Mouse (Mus musculus) kidney, embryonic 14.5 days (tissue): ENCODE measurements at regions not wholly inside any gene's neighbourhood (a gene's known extent, or its start where the extent isn't known, plus 50 kb on each side); places are given as distances from the start of the nearest gene placed in this dataset.

ENCODE experiments used
- ATAC-seq: fragments of 200-750 bp; cut with Nextera tagmentation; 2 replicates; pipeline ENCODE4 v1.8.0; 2017; ENCODE audit warnings: moderate number of reproducible peaks, mild to moderate bottlenecking, moderate TSS enrichment, moderate library complexity; ENCODE audit not compliant: low FRiP score, low TSS enrichment
- H3K27ac ChIP-seq: fragments of 300-500 bp; sonication (generic); 2 replicates; pipeline ENCODE4 v1.5.1; 2014; ENCODE audit warnings: low read depth, mild to moderate bottlenecking, low read length, moderate library complexity, mixed read lengths
- H3K27me3 ChIP-seq: fragments of 300-500 bp; sonication (generic); 2 replicates; pipeline ENCODE4 v1.6.1; 2014; ENCODE audit warnings: mild to moderate bottlenecking, low read length; ENCODE audit not compliant: control insufficient read depth, insufficient read depth
- H3K36me3 ChIP-seq: fragments of 300-500 bp; sonication (generic); 2 replicates; pipeline ENCODE4 v1.6.1; 2014; ENCODE audit warnings: low read length, mixed read lengths; ENCODE audit not compliant: control insufficient read depth, insufficient read depth
- H3K4me1 ChIP-seq: fragments of 300-500 bp; sonication (generic); 2 replicates; pipeline ENCODE4 v1.6.1; 2014; ENCODE audit warnings: low read length, mixed read lengths; ENCODE audit not compliant: control insufficient read depth, insufficient read depth
- H3K4me2 ChIP-seq: fragments of 300-500 bp; sonication (generic); replicated peaks from 2 replicates; pipeline ENCODE4 v1.6.1; 2014; ENCODE audit warnings: low read depth, mild to moderate bottlenecking, low read length
- H3K4me3 ChIP-seq: fragments of 300-500 bp; sonication (generic); 2 replicates; pipeline ENCODE4 v1.5.1; 2014; ENCODE audit warnings: mild to moderate bottlenecking, low read length
- H3K9ac ChIP-seq: fragments of 300-500 bp; sonication (generic); 2 replicates; pipeline ENCODE4 v1.6.1; 2014; ENCODE audit warnings: low read depth, mild to moderate bottlenecking, low read length, moderate library complexity
- H3K9me3 ChIP-seq: fragments of 300-500 bp; sonication (generic); 2 replicates; pipeline ENCODE4 v1.6.1; 2016; ENCODE audit warnings: low read length; ENCODE audit not compliant: control insufficient read depth
- WGBS: fragments of 180-500 bp; shearing (Covaris S2); extraction: QIAGEN DNeasy Blood & Tissue Kit; methylation state at CpG from one replicate; pipeline ENCODE4 v1.1.7; 2014; 5-methylcytosine and 5-hydroxymethylcytosine counted together

GRCm38 (mm10) chr12:12621506-12621905 is 320.2 kb downstream of the Mycn start:
- H3K36me3 ChIP-seq: no peaks in the 10 kb centered on the region
- no peak overlapping the region for H3K9ac ChIP-seq
- no peak for ATAC-seq
- 87% methylated on average over 9 of the region's 9 CpGs for WGBS
- H3K27ac ChIP-seq: no peak overlapping the region
- H3K27me3 ChIP-seq: no peaks in the 10 kb centered on the region
- no peaks in the 10 kb centered on the region for H3K9me3 ChIP-seq
- H3K4me3 ChIP-seq: no peak overlapping the region
- H3K4me2 ChIP-seq: no peak overlapping the region
- no peaks in the 10 kb centered on the region; the same call in 1 of the 2 replicates for H3K4me1 ChIP-seq

GRCm38 (mm10) chr12:12620316-12620715 is 321.4 kb downstream of the Mycn start:
- Histone ChIP-seq H3K36me3 (no peaks in the 10 kb centered on the region), H3K27me3 (no peaks in the 10 kb centered on the region), H3K9me3 (no peaks in the 10 kb centered on the region), H3K4me2 (no peak overlapping the region), H3K9ac (no peak overlapping the region), H3K4me3 (no peak overlapping the region), H3K4me1 (no peaks in the 10 kb centered on the region; the same call in 1 of the 2 replicates), H3K27ac (no peak overlapping the region)
- WGBS: 94% methylated on average over 5 of the region's 5 CpGs
- no peak for ATAC-seq

- WGBS: 63% methylated on average over 5 of the region's 5 CpGs
Measured at GRCm38 (mm10) chr12:12619431-12619830, 322.3 kb downstream of the Mycn start.

GRCm38 (mm10) chr12:12612520-12612919 is 329.2 kb downstream of the Mycn start:
- Histone ChIP-seq H3K27ac (no peak overlapping the region), H3K4me3 (no peak overlapping the region), H3K9me3 (no peaks in the 10 kb centered on the region), H3K36me3 (no peaks in the 10 kb centered on the region), H3K4me2 (no peak overlapping the region), H3K27me3 (no peaks in the 10 kb centered on the region), H3K4me1 (no peaks in the 10 kb centered on the region), H3K9ac (no peak overlapping the region)
- no peak for ATAC-seq
- WGBS: 89% methylated on average over 3 of the region's 3 CpGs

More at GRCm38 (mm10) chr12:12619431-12619830, 322.3 kb downstream of the Mycn start:
- no peak overlapping the region for H3K27ac ChIP-seq
- ATAC-seq: 0 out of 2 replicates have a peak, but pooled peaks have one; percentile 29
- no peak overlapping the region for H3K9ac ChIP-seq
- H3K4me3 ChIP-seq: no peak overlapping the region
- H3K4me2 ChIP-seq: no peak overlapping the region
- H3K27me3 ChIP-seq: no peaks in the 10 kb centered on the region
- no peaks in the 10 kb centered on the region for H3K36me3 ChIP-seq
- no peaks in the 10 kb centered on the region; the same call in 1 of the 2 replicates for H3K4me1 ChIP-seq
- H3K9me3 ChIP-seq: no peaks in the 10 kb centered on the region

- Histone ChIP-seq H3K27ac (no peak overlapping the region), H3K4me2 (no peak overlapping the region), H3K27me3 (no peaks in the 10 kb centered on the region), H3K4me1 (no peaks in the 10 kb centered on the region), H3K4me3 (no peak overlapping the region), H3K9ac (no peak overlapping the region), H3K36me3 (no peaks in the 10 kb centered on the region), H3K9me3 (no peaks in the 10 kb centered on the region)
- WGBS: 78% methylated on average over 4 of the region's 4 CpGs
- ATAC-seq: no peak
Measured at GRCm38 (mm10) chr12:12610861-12611260, 330.9 kb downstream of the Mycn start.

DNA sequence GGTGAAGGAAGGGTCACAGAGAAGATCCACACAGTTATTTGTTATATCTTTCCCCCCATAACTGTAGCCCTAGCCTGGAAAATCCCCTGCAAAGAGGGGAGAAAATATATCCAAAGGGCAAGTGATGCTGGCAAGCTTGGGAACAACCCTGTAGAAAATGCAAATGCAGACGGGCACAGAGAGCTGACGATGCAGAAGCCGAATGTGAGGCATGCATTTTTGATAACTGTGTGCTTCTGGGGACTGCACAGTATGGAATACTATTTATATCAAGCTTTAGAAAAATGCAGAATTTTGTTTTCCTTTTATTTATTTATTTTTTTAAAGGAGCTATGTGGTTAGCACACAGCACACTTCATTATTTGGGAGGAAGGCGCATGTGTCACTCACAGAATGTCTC is 333.7 kb downstream of the Mycn start:
- 91% methylated on average over 4 of the region's 4 CpGs for WGBS
- no peak overlapping the region for H3K27ac ChIP-seq
- no peaks in the 10 kb centered on the region for H3K4me1 ChIP-seq
- ATAC-seq: no peak
- H3K4me3 ChIP-seq: no peak overlapping the region
- no peaks in the 10 kb centered on the region for H3K27me3 ChIP-seq
- H3K9me3 ChIP-seq: no peaks in the 10 kb centered on the region
- no peak overlapping the region for H3K4me2 ChIP-seq
- H3K9ac ChIP-seq: no peak overlapping the region
- H3K36me3 ChIP-seq: no peaks in the 10 kb centered on the region

DNA sequence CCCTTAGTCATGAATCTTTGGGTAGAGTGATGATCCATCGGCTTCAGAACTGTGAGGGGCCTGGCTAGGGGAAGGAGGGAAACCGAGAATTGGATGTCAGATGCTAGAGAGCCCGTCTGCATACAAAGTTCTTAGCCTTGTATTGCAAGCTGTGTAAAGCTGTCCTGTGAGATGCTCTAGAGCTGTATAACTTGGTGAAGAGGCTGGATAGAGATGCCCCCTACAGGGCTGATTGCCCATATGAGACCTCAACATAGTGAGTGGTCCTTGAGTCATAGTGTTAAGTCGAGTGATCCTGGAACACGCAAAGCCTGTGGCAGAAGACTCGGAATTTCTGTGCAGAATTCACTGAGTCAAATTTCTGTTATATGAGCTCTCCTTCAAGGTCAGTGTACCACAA is 334.8 kb downstream of the Mycn start:
- Histone ChIP-seq H3K4me1 (no peaks in the 10 kb centered on the region), H3K27ac (no peak overlapping the region), H3K4me2 (no peak overlapping the region), H3K4me3 (no peak overlapping the region), H3K27me3 (no peaks in the 10 kb centered on the region), H3K36me3 (no peaks in the 10 kb centered on the region), H3K9ac (no peak overlapping the region), H3K9me3 (no peaks in the 10 kb centered on the region)
- ATAC-seq: no peak
- WGBS: 88% methylated on average over 6 of the region's 6 CpGs

- WGBS: 96% methylated on average over 3 of the region's 3 CpGs
- no peak for ATAC-seq
Measured at GRCm38 (mm10) chr12:12605495-12605894, 336.2 kb downstream of the Mycn start.

DNA sequence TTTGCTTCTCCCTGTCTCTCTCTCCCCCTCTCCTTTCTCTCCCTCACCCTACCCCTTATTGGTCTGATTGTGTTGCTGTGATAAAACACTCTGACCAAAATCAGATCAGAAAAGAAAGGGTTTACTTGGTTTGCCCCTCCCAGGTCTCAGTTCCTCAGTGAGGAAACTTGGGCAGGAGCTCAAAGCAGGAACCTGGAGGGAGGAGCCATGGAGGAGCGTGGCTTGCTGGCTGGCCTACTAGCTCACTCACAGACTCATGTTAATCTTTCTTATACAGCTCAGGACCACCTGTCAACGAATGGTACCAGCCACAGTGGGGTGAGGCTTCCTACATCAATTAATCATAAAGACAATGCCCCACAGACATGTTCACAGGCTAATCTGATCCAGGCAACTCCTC is 339.4 kb downstream of the Fam49a start:
- peak; percentile 49; the same call in 1 of the 2 replicates for ATAC-seq
- Histone ChIP-seq H3K4me3 (no peak overlapping the region), H3K9ac (no peak overlapping the region), H3K4me1 (no peaks in the 10 kb centered on the region), H3K27ac (no peak overlapping the region), H3K36me3 (no peaks in the 10 kb centered on the region), H3K4me2 (no peak overlapping the region), H3K9me3 (no peaks in the 10 kb centered on the region), H3K27me3 (no peaks in the 10 kb centered on the region)
- 22% methylated on average over 2 of the region's 2 CpGs for WGBS

More at GRCm38 (mm10) chr12:12605495-12605894, 336.2 kb downstream of the Mycn start:
- H3K9ac ChIP-seq: no peak overlapping the region
- no peaks in the 10 kb centered on the region for H3K27me3 ChIP-seq
- no peaks in the 10 kb centered on the region for H3K9me3 ChIP-seq
- H3K27ac ChIP-seq: no peak overlapping the region
- no peaks in the 10 kb centered on the region for H3K36me3 ChIP-seq
- H3K4me3 ChIP-seq: no peak overlapping the region
- H3K4me1 ChIP-seq: no peaks in the 10 kb centered on the region
- H3K4me2 ChIP-seq: no peak overlapping the region
